Mouse (Mus musculus): ENCODE measurements around the gene Antxr1. TPM values are rescaled to one million over a fixed set of nuclear protein-coding genes. Genes with fewer than 3 reads are reported as not detected.
"Not testable (repeated sequence)": the region's sequence is repeated elsewhere in the genome, so short reads cannot be mapped to it uniquely, and the experiment has no call there.

The Antxr1 gene
- polyA plus RNA-seq, 1 experiment from 2014 or later, result 20.5 TPM

DNA sequence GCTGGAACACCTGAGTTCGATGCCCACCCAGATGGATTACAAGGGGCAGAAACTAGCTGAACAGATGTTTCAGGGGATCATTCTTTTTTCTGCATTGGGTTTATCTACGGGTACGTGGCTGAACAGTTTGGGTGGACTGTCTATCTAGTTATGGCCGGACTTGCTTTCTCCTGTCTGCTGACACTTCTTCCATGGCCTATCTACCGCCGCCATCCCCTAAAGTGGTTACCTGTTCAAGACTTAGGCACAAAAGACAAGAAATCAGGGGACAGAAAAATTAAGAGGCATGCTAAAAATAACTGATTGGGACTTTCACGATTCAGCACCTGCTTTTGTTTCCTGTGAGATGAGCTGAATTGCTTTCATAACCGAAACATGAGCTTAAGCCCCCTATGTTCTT, 242.0 kb downstream of the Antxr1 start:
- 87% methylated on average over 8 of the region's 8 CpGs for WGBS
- H3K27me3 ChIP-seq; H3K4me1 ChIP-seq; ATAC-seq (ENCODE audit: insufficient number of reproducible peaks, insufficient read depth, low FRiP score, low TSS enrichment, low read depth); H3K9me3 ChIP-seq; H3K4me3 ChIP-seq; H3K9ac ChIP-seq; H3K4me2 ChIP-seq; H3K27ac ChIP-seq: not testable (repeated sequence)
- peaks cover 34% of the 10 kb centered on the region for H3K36me3 ChIP-seq

GRCm38 (mm10) chr6:87092476-87092875, 243.1 kb downstream of the Antxr1 start:
- Histone ChIP-seq H3K4me3 (no peak overlapping the region), H3K36me3 (peaks cover 43% of the 10 kb centered on the region), H3K27me3 (no peaks in the 10 kb centered on the region), H3K27ac (no peak overlapping the region), H3K9me3 (no peaks in the 10 kb centered on the region), H3K4me2 (no peak overlapping the region), H3K4me1 (peaks cover 2% of the 10 kb centered on the region), H3K9ac (no peak overlapping the region)
- no peak for ATAC-seq (ENCODE audit: insufficient number of reproducible peaks, insufficient read depth, low FRiP score, low TSS enrichment, low read depth)
- 94% methylated on average over 5 of the region's 5 CpGs for WGBS

DNA sequence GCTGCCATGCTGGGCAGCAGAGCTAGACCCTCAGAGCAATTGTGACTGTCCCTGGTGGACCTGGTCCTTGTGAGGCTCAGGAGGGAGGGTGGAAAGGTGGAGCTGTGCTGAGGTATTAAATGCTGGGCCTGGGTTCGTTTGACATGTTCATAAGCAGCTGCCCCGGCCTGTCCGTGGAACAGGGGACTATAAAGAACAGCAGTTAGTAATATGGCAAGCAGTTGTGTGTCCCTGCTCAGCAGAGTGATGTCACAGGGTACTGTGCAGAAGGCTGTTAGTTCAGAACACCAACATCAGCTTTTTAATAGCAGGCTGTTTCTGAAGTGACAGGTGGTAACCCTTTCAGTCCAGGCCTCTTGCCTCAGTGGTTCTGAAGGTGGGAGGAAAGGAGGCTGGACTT, 244.7 kb downstream of the Antxr1 start:
- Histone ChIP-seq H3K4me2 (no peak overlapping the region), H3K4me3 (no peak overlapping the region), H3K9me3 (no peaks in the 10 kb centered on the region), H3K27me3 (no peaks in the 10 kb centered on the region), H3K36me3 (peaks cover 59% of the 10 kb centered on the region), H3K27ac (no peak overlapping the region), H3K4me1 (no peaks in the 10 kb centered on the region), H3K9ac (no peak overlapping the region)
- 89% methylated on average over 3 of the region's 3 CpGs for WGBS
- no peak for ATAC-seq (ENCODE audit: insufficient number of reproducible peaks, insufficient read depth, low FRiP score, low TSS enrichment, low read depth)

DNA sequence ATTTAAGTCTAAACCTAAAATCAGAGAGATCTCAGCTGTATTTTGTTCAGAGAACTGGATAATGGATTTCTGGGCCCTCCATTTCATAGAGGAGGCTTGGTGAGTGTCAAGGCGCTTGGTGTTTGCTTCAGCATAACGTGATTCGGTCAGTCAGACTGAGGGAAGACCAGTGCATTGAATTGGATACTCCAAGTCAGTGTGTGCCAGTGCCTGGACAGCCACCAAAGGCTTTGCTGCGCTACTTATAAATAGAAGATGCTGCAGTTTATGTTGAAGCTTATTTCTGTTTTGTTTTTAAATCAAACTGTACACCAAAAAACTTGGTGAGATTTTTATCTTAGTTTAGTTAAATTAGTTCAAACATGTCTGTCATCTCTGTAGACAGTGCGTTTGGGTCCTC, 247.3 kb downstream of the Antxr1 start:
- H3K9me3 ChIP-seq, result no peaks in the 10 kb centered on the region
- H3K9ac ChIP-seq, result no peak overlapping the region
- no peak overlapping the region for H3K27ac ChIP-seq
- no peak overlapping the region for H3K4me3 ChIP-seq
- no peak overlapping the region for H3K4me2 ChIP-seq
- H3K4me1 ChIP-seq, result no peaks in the 10 kb centered on the region
- no peak for ATAC-seq (ENCODE audit: insufficient number of reproducible peaks, insufficient read depth, low FRiP score, low TSS enrichment, low read depth)
- H3K36me3 ChIP-seq, result peaks cover 85% of the 10 kb centered on the region
- WGBS, result 92% methylated on average over 5 of the region's 5 CpGs
- no peaks in the 10 kb centered on the region for H3K27me3 ChIP-seq

GRCm38 (mm10) chr6:87085026-87085425, 250.6 kb downstream of the Antxr1 start:
- ATAC-seq (ENCODE audit: insufficient number of reproducible peaks, insufficient read depth, low FRiP score, low TSS enrichment, low read depth), result no peak
- Histone ChIP-seq H3K9me3 (no peaks in the 10 kb centered on the region), H3K4me2 (no peak overlapping the region), H3K27me3 (no peaks in the 10 kb centered on the region), H3K27ac (no peak overlapping the region), H3K4me3 (no peak overlapping the region), H3K9ac (no peak overlapping the region), H3K4me1 (peaks cover 5% of the 10 kb centered on the region), H3K36me3 (peaks cover 95% of the 10 kb centered on the region)
- WGBS, result 46% methylated on average over 6 of the region's 6 CpGs

Other genes with a start within 250 kb of the Antxr1 start
- 0.15 and 0.28 TPM in 2 replicates for gene D6Ertd527e, start 231.1 kb downstream of the Antxr1 start, polyA plus RNA-seq (2015; fragmentation: Nextera tagmentation; extraction: Ambion mirVana)
- not detected in 2 replicates for gene Gkn1, start 15.1 kb upstream of the Antxr1 start, polyA plus RNA-seq (2015; fragmentation: Nextera tagmentation; extraction: Ambion mirVana)
- not detected in 2 replicates for gene Gkn2, start 37.5 kb upstream of the Antxr1 start, polyA plus RNA-seq (2015; fragmentation: Nextera tagmentation; extraction: Ambion mirVana)
- 0.42 TPM in 1 of 2 replicates, not detected in the other for gene Gkn3, start 53.1 kb upstream of the Antxr1 start, polyA plus RNA-seq (2015; fragmentation: Nextera tagmentation; extraction: Ambion mirVana)
- gene Bmp10, start 93.2 kb upstream of the Antxr1 start, polyA plus RNA-seq (2015; fragmentation: Nextera tagmentation; extraction: Ambion mirVana), result not detected in 2 replicates
- 5.7 and 7.1 TPM in 2 replicates for gene Arhgap25, start 197.4 kb upstream of the Antxr1 start, polyA plus RNA-seq (2015; fragmentation: Nextera tagmentation; extraction: Ambion mirVana)

Data from embryonic facial prominence, embryonic 13.5 days (tissue).